Mouse (Mus musculus) cortical plate, adult 2 months (tissue): ENCODE results near the gene Mical2.

Experiments used
- CTCF ChIP-seq: fragments of 200-500 bp; IDR thresholded peaks from 2 replicates; pipeline ENCODE4 v1.5.1; 2011; ENCODE audit warnings: mild to moderate bottlenecking, control low read depth, low read length; ENCODE audit not compliant: insufficient read depth; ENCODE audit errors: extremely low read depth
- POLR2A ChIP-seq: fragments of 200-500 bp; IDR thresholded peaks from 2 replicates; pipeline ENCODE4 v1.6.1; 2011; ENCODE audit warnings: mild to moderate bottlenecking, low read length, control low read depth; ENCODE audit not compliant: insufficient read depth; ENCODE audit errors: extremely low read depth

- no peak for TF ChIP-seq CTCF
- no peak for TF ChIP-seq POLR2A
Observed at GRCm38 (mm10) chr7:112244683-112245082, 19.0 kb downstream of the Mical2 start.
